Mouse (Mus musculus): ENCODE measurements around the gene Gm45618.
A peak's percentile ranks its signal among the peaks of the same experiment; 100 is the strongest.

The Gm45618 gene

GRCm38 (mm10) chr7:142093696-142094240 lies 26.8 kb downstream of the Gm45618 start:
- DNase-seq, result no peak

- no peak for DNase-seq
These were observed 27.5 kb downstream of the Gm45618 start for GRCm38 (mm10) chr7:142092991-142093390.

GRCm38 (mm10) chr7:142091848-142092247 lies 28.7 kb downstream of the Gm45618 start:
- peak in 1 of 2 experiments; percentile 26 for DNase-seq

- DNase-seq, result no peak
These were observed 30.7 kb downstream of the Gm45618 start for GRCm38 (mm10) chr7:142089648-142090447.

- peak; percentile 52 to 69 for DNase-seq
These were observed 31.6 kb downstream of the Gm45618 start for GRCm38 (mm10) chr7:142088886-142089285.

- no peak for DNase-seq
These were observed 33.4 kb downstream of the Gm45618 start for GRCm38 (mm10) chr7:142087069-142087652.

GRCm38 (mm10) chr7:142086159-142086905 lies 34.2 kb downstream of the Gm45618 start:
- no peak for DNase-seq

GRCm38 (mm10) chr7:142084820-142085219 lies 35.7 kb downstream of the Gm45618 start:
- DNase-seq, result peak; percentile 41 to 59

- peak; percentile 24 to 44 for DNase-seq
These were observed 36.1 kb downstream of the Gm45618 start for GRCm38 (mm10) chr7:142084395-142084794.

- DNase-seq, result peak; percentile 34 to 56
These were observed 36.8 kb downstream of the Gm45618 start for GRCm38 (mm10) chr7:142083588-142084317.

GRCm38 (mm10) chr7:142082607-142083006 lies 37.9 kb downstream of the Gm45618 start:
- DNase-seq, result no peak

- DNase-seq, result peak in 1 of 2 experiments; percentile 39
These were observed 38.4 kb downstream of the Gm45618 start for GRCm38 (mm10) chr7:142082179-142082578.

GRCm38 (mm10) chr7:142081736-142082135 lies 38.8 kb downstream of the Gm45618 start:
- DNase-seq, result peak in 1 of 2 experiments; percentile 22

GRCm38 (mm10) chr7:142080876-142081275 lies 39.7 kb downstream of the Gm45618 start:
- DNase-seq, result no peak

- DNase-seq, result no peak
These were observed 41.2 kb downstream of the Gm45618 start for GRCm38 (mm10) chr7:142079365-142079764.

- no peak for DNase-seq
These were observed 43.4 kb downstream of the Gm45618 start for GRCm38 (mm10) chr7:142077138-142077537.

GRCm38 (mm10) chr7:142074146-142074886 lies 46.2 kb downstream of the Gm45618 start:
- no peak for DNase-seq

- no peak for DNase-seq
These were observed 48.8 kb downstream of the Gm45618 start for GRCm38 (mm10) chr7:142071717-142072116.

- no peak for DNase-seq
These were observed 49.3 kb downstream of the Gm45618 start for GRCm38 (mm10) chr7:142071212-142071578.

GRCm38 (mm10) chr7:142070458-142071211 lies 49.9 kb downstream of the Gm45618 start:
- DNase-seq, result peak; percentile 85 to 88
